Mouse (Mus musculus) MEL (cell line): ENCODE results near the gene Tbx21. TPM values are rescaled to one million over a fixed set of nuclear protein-coding genes. Genes with fewer than 3 reads are reported as not detected.

Experiments
- DNase-seq: peaks from one replicate; pipeline ENCODE4 v3.0.0; 2011; ENCODE audit warnings: low read depth, low spot score
- H3K27ac ChIP-seq: 2 replicates; pipeline ENCODE4 v1.5.1; 2012; ENCODE audit warnings: low read depth, mild to moderate bottlenecking, control low read depth, low read length, moderate library complexity; ENCODE audit not compliant: control insufficient read depth
- H3K27me3 ChIP-seq, 2 experiments: fragments of 150-350 bp in 1 of 2; sonication (generic) in 1 of 2; 2 replicates each; pipeline ENCODE4 v1.6.1; 2012; ENCODE audit warnings: low read length in 2 of 2, mild to moderate bottlenecking in 2 of 2, improper control_type of control experiment in 1 of 2, moderate library complexity in 1 of 2; ENCODE audit not compliant: insufficient read depth in 2 of 2, control insufficient read depth in 1 of 2
- H3K36me3 ChIP-seq, 2 experiments: 2 replicates each; pipeline ENCODE4 v1.6.1; 2012 to 2014; ENCODE audit warnings: low read length in 2 of 2, improper control_type of control experiment in 1 of 2, inconsistent platforms in 1 of 2, mild to moderate bottlenecking in 1 of 2; ENCODE audit not compliant: insufficient read depth in 2 of 2, control insufficient read depth in 1 of 2
- H3K4me1 ChIP-seq, 2 experiments: fragments of 150-350 bp in 1 of 2; sonication (generic) in 1 of 2; 2 replicates each; pipeline ENCODE4 v1.6.1; 2012; ENCODE audit warnings: low read length in 2 of 2, improper control_type of control experiment in 1 of 2, mild to moderate bottlenecking in 1 of 2; ENCODE audit not compliant: insufficient read depth in 2 of 2, control insufficient read depth in 1 of 2
- H3K4me3 ChIP-seq, 2 experiments: fragments of 150-350 bp in 1 of 2; sonication (generic) in 1 of 2; 2 replicates each; pipeline ENCODE4 v1.5.1; 2012; ENCODE audit warnings: low read depth in 2 of 2, low read length in 2 of 2, mild to moderate bottlenecking in 2 of 2, moderate library complexity in 2 of 2, control low read depth in 1 of 2, improper control_type of control experiment in 1 of 2; ENCODE audit not compliant: control insufficient read depth in 1 of 2, insufficient read depth in 1 of 2
- H3K79me2 ChIP-seq: 2 replicates; pipeline ENCODE4 v1.6.1; 2012; ENCODE audit warnings: mild to moderate bottlenecking, low read length, moderate library complexity; ENCODE audit not compliant: control insufficient read depth, poor library complexity, insufficient read depth
- H3K9ac ChIP-seq: 2 replicates; pipeline ENCODE4 v1.6.1; 2012; ENCODE audit warnings: low read depth, mild to moderate bottlenecking, control low read depth, low read length, moderate library complexity; ENCODE audit not compliant: control insufficient read depth, poor library complexity, severe bottlenecking
- H3K9me3 ChIP-seq: fragments of 150-350 bp; sonication (generic); replicated peaks from 2 replicates; pipeline ENCODE4 v1.6.1; 2012; ENCODE audit warnings: mild to moderate bottlenecking, low read length, improper control_type of control experiment, moderate library complexity; ENCODE audit not compliant: insufficient read depth
- BHLHE40 ChIP-seq: IDR thresholded peaks from 2 replicates; pipeline ENCODE4 v1.6.1; 2012; ENCODE audit warnings: low read depth, mild to moderate bottlenecking, inconsistent platforms, low read length, improper control_type of control experiment, borderline replicate concordance
- CHD2 ChIP-seq: IDR thresholded peaks from 2 replicates; pipeline ENCODE4 v1.6.1; 2011; ENCODE audit warnings: low read length, improper control_type of control experiment
- CTCF ChIP-seq, 3 experiments: IDR thresholded peaks in 2 of 3; conservative IDR thresholded peaks in 1 of 3; 2 replicates each; pipeline ENCODE4 v1.5.1; 2011 to 2012; ENCODE audit warnings: low read length in 3 of 3, low read depth in 2 of 3, mild to moderate bottlenecking in 2 of 3, improper control_type of control experiment in 1 of 3, inconsistent platforms in 1 of 3, mixed read lengths in 1 of 3, moderate library complexity in 1 of 3; ENCODE audit not compliant: control insufficient read depth in 1 of 3, insufficient read depth in 1 of 3, poor library complexity in 1 of 3, severe bottlenecking in 1 of 3
- E2F4 ChIP-seq: IDR thresholded peaks from 2 replicates; pipeline ENCODE4 v1.6.1; 2011; ENCODE audit warnings: low read depth, low read length, improper control_type of control experiment, borderline replicate concordance
- EP300 ChIP-seq, 2 experiments: IDR thresholded peaks; 2 replicates each; pipeline ENCODE4 v1.6.1; 2011; ENCODE audit warnings: improper control_type of control experiment in 2 of 2, low read length in 2 of 2, low read depth in 1 of 2, mild to moderate bottlenecking in 1 of 2
- ETS1 ChIP-seq: IDR thresholded peaks from 2 replicates; pipeline ENCODE4 v1.6.1; 2012; ENCODE audit warnings: low read depth, mild to moderate bottlenecking, inconsistent platforms, low read length, improper control_type of control experiment, moderate library complexity
- GABPA ChIP-seq: IDR thresholded peaks from 2 replicates; pipeline ENCODE4 v1.6.1; 2012; ENCODE audit warnings: low read depth, mild to moderate bottlenecking, inconsistent platforms, low read length, improper control_type of control experiment, moderate library complexity
- JUND ChIP-seq: IDR thresholded peaks from 2 replicates; pipeline ENCODE4 v1.6.1; 2011; ENCODE audit warnings: low read depth, mild to moderate bottlenecking, improper control_type of control experiment, low read length
- MAFK ChIP-seq: IDR thresholded peaks from 2 replicates; pipeline ENCODE4 v1.6.1; 2011; ENCODE audit warnings: low read depth, mild to moderate bottlenecking, low read length, improper control_type of control experiment, borderline replicate concordance
- MAX ChIP-seq: IDR thresholded peaks from 2 replicates; pipeline ENCODE4 v1.6.1; 2011; ENCODE audit warnings: low read length, improper control_type of control experiment
- MAZ ChIP-seq: IDR thresholded peaks from 2 replicates; pipeline ENCODE4 v1.6.1; 2012; ENCODE audit warnings: low read depth, mild to moderate bottlenecking, inconsistent platforms, low read length, improper control_type of control experiment
- MEF2A ChIP-seq: IDR thresholded peaks from 2 replicates; pipeline ENCODE4 v1.6.1; 2014; ENCODE audit warnings: low read depth, mild to moderate bottlenecking, inconsistent platforms, low read length, improper control_type of control experiment; ENCODE audit not compliant: poor library complexity, insufficient replicate concordance, severe bottlenecking; ENCODE audit errors: extremely low read depth
- MYB ChIP-seq: IDR thresholded peaks from 2 replicates; pipeline ENCODE4 v1.6.1; 2011; ENCODE audit warnings: mild to moderate bottlenecking, low read depth, low read length, improper control_type of control experiment
- MYC ChIP-seq: IDR thresholded peaks from 2 replicates; pipeline ENCODE4 v1.6.1; 2011; ENCODE audit warnings: low read depth, mild to moderate bottlenecking, low read length, improper control_type of control experiment, moderate library complexity
- POLR2AphosphoS2 ChIP-seq: IDR thresholded peaks from 2 replicates; pipeline ENCODE4 v1.6.1; 2011; ENCODE audit warnings: low read length, improper control_type of control experiment
- POLR2AphosphoS5 ChIP-seq: IDR thresholded peaks from 2 replicates; pipeline ENCODE4 v1.6.1; 2012; ENCODE audit warnings: low read depth, borderline replicate concordance, mild to moderate bottlenecking, inconsistent platforms, low read length, moderate library complexity, mixed read lengths
- RAD21 ChIP-seq: IDR thresholded peaks from 2 replicates; pipeline ENCODE4 v1.6.1; 2011; ENCODE audit warnings: mild to moderate bottlenecking, low read depth, low read length, improper control_type of control experiment
- SIN3A ChIP-seq: IDR thresholded peaks from 2 replicates; pipeline ENCODE4 v1.6.1; 2012; ENCODE audit warnings: low read length, improper control_type of control experiment, inconsistent platforms
- SMC3 ChIP-seq: IDR thresholded peaks from 2 replicates; pipeline ENCODE4 v1.6.1; 2011; ENCODE audit warnings: low read depth, low read length, improper control_type of control experiment
- TAL1 ChIP-seq: IDR thresholded peaks from 2 replicates; pipeline ENCODE4 v1.6.1; 2012; ENCODE audit warnings: mild to moderate bottlenecking, inconsistent platforms, low read length, moderate library complexity, mixed read lengths
- UBTF ChIP-seq: IDR thresholded peaks from 2 replicates; pipeline ENCODE4 v1.6.1; 2012; ENCODE audit warnings: low read depth, mild to moderate bottlenecking, inconsistent platforms, low read length, improper control_type of control experiment, moderate library complexity, borderline replicate concordance; ENCODE audit not compliant: insufficient read depth
- USF1 ChIP-seq: IDR thresholded peaks from 2 replicates; pipeline ENCODE4 v1.6.1; 2014; ENCODE audit warnings: low read depth, mild to moderate bottlenecking, inconsistent platforms, low read length, improper control_type of control experiment, moderate library complexity
- USF2 ChIP-seq, 2 experiments: IDR thresholded peaks; 2 replicates each; pipeline ENCODE4 v1.6.1; 2011 to 2012; ENCODE audit warnings: improper control_type of control experiment in 2 of 2, low read length in 2 of 2, borderline replicate concordance in 1 of 2, inconsistent platforms in 1 of 2, low read depth in 1 of 2, mild to moderate bottlenecking in 1 of 2; ENCODE audit not compliant: insufficient read depth in 1 of 2
- ZC3H11A ChIP-seq: IDR thresholded peaks from 2 replicates; pipeline ENCODE4 v1.6.1; 2012; ENCODE audit warnings: low read depth, mild to moderate bottlenecking, inconsistent platforms, low read length, improper control_type of control experiment
- ZMIZ1 ChIP-seq: IDR thresholded peaks from 2 replicates; pipeline ENCODE4 v1.6.1; 2012; ENCODE audit warnings: low read depth, mild to moderate bottlenecking, inconsistent platforms, low read length, improper control_type of control experiment, moderate library complexity
- polyA plus RNA-seq, 2 experiments: library from polyadenylated mRNA; stranded (reverse) in 1 of 2; unstranded in 1 of 2; fragments of >175 nt in 1 of 2; fragments of >200 nt in 1 of 2; gene quantifications; 2 replicates each; pipeline versions ENCODE4 v1.2.1 to v1.2.4; 2012; ENCODE audit warnings: low replicate concordance in 2 of 2, low read depth in 1 of 2; ENCODE audit not compliant: insufficient read length in 2 of 2, insufficient read depth in 1 of 2, missing spikeins in 1 of 2
- total RNA-seq: library from RNA; depleted of rRNA; stranded (reverse); fragments of 300-350 nt; gene quantifications from 2 replicates; pipeline ENCODE4 v1.2.3, GENCODE M21; 2012

Gene Tbx21
- total and polyA plus RNA-seq, 3 experiments: not detected

GRCm38 (mm10) chr11:97063921-97064295 is 51.2 kb downstream of the Tbx21 start:
- H3K4me1 ChIP-seq: no peaks in the 10 kb centered on the region
- TF ChIP-seq SMC3 (peak; percentile 29; the same call in 1 of the 2 replicates), ZMIZ1 (no peak), MAFK (no peak), E2F4 (no peak), POLR2AphosphoS2 (no peak), CTCF (IDR thresholded peaks at IDR 0.05 in 2 of 3, conservative IDR thresholded peaks at IDR 0.05 in 1 of 3; ENCODE audit: control insufficient read depth in 1 of 3, insufficient read depth in 1 of 3, low read depth in 2 of 3, low read length in 3 of 3, poor library complexity in 1 of 3, severe bottlenecking in 1 of 3) (peak; percentile 49 to 52 (median 50)), RAD21 (no peak; the same call in 1 of the 2 replicates)
- peak; percentile 55 for DNase-seq
- H3K27me3 ChIP-seq: no peaks in the 10 kb centered on the region
- no peak overlapping the region for H3K27ac ChIP-seq
- H3K4me3 ChIP-seq: no peak overlapping the region
- no peaks in the 10 kb centered on the region for H3K9me3 ChIP-seq
- no peaks in the 10 kb centered on the region for H3K79me2 ChIP-seq
- H3K36me3 ChIP-seq: no peaks in the 10 kb centered on the region; a peak in 2 of 4 replicates
- H3K9ac ChIP-seq: no peak overlapping the region

GRCm38 (mm10) chr11:97063274-97063920 is 51.7 kb downstream of the Tbx21 start:
- Histone ChIP-seq H3K27ac (no peak overlapping the region), H3K27me3 (no peaks in the 10 kb centered on the region), H3K79me2 (no peaks in the 10 kb centered on the region), H3K9me3 (no peaks in the 10 kb centered on the region), H3K4me1 (no peaks in the 10 kb centered on the region), H3K4me3 (no peak overlapping the region), H3K36me3 (no peaks in the 10 kb centered on the region; a peak in 2 of 4 replicates), H3K9ac (no peak overlapping the region)
- no peak for TF ChIP-seq USF2 (IDR thresholded peaks at IDR 0.05; ENCODE audit: borderline replicate concordance in 1 of 2, insufficient read depth in 1 of 2, low read depth in 1 of 2, low read length in 2 of 2)
- TF ChIP-seq MYB: no peak
- no peak for TF ChIP-seq TAL1
- TF ChIP-seq EP300 (IDR thresholded peaks at IDR 0.05; ENCODE audit: low read depth in 1 of 2, low read length in 2 of 2): no peak
- TF ChIP-seq POLR2AphosphoS5: no peak
- no peak for TF ChIP-seq ZMIZ1
- TF ChIP-seq USF1: no peak
- TF ChIP-seq JUND: no peak
- no peak for TF ChIP-seq MYC
- no peak for TF ChIP-seq SIN3A
- TF ChIP-seq ZC3H11A: no peak
- TF ChIP-seq ETS1: no peak
- TF ChIP-seq CHD2: no peak
- no peak for TF ChIP-seq GABPA
- TF ChIP-seq BHLHE40: no peak
- TF ChIP-seq MAZ: no peak
- no peak for TF ChIP-seq RAD21
- TF ChIP-seq MEF2A: no peak
- TF ChIP-seq MAX: no peak
- TF ChIP-seq UBTF: no peak
- DNase-seq: no peak
